Mouse (Mus musculus): ENCODE data around the gene Gm20671. TPM values are rescaled to one million over a fixed set of nuclear protein-coding genes. Genes with fewer than 3 reads are reported as not detected.
"Not testable (repeated sequence)": the region's sequence is repeated elsewhere in the genome, so short reads cannot be mapped to it uniquely, and the experiment has no call there.

Gene Gm20671
- polyA plus RNA-seq, 1 experiment from 2014 or later: not detected

DNA sequence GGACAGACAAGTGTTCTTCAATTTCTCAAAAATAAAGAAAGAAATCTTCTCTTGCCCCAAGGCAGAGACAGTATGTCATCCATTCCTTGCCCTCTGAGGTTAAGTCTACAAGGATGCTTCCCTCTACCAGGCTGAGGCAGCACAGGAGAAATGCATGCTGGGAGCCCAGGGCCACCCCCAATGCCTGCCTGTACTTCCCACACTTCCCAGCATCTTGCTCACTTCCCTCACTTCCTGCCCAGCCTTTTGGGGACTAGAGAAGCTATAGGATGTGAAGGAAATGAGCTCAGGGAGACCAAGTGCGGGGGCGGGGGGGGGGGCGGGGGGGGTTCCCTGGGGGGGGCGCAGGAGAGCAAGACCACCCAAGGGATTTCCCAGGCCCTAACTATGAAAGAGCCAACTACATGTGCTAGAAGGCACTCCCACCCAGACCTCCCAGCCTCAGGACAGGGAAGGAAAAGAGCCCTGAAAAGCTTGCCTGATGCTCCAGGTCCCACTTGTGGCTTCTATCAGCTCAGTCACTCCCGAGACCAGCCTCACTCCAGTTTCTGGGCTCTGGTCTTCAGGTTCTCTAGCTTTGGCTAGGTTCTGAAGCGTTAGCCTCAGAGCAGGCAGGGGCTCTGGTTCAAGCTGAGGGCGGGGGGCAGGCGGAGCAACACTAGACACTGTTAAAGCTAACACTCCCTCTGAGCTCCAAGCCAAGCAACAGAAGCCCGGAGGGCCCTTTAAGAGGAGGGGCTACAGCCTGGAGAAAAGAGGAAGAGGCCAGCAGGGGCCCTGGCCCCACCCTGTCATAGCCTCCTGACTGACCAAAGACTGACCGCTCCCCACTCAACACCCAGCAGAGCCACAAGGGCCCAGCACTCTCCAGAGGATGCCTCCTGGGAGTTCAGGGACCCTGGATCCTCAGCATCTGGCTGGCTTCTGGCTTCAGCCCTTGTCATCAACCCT, 80.9 kb downstream of the Gm20671 start:
- H3K9me3 ChIP-seq: no peaks in the 10 kb centered on the region
- no peak overlapping the region for H3K9ac ChIP-seq (replicated peaks)
- peaks cover 28% of the 10 kb centered on the region for H3K4me1 ChIP-seq (replicated peaks)
- H3K36me3 ChIP-seq: no peaks in the 10 kb centered on the region
- no peak overlapping the region for H3K27ac ChIP-seq
- ATAC-seq: 0 out of 2 replicates have a peak, but pooled peaks have one; percentile 7
- H3K4me3 ChIP-seq (replicated peaks): peak overlapping the region; percentile 8; the same call in 1 of the 2 replicates
- peak overlapping the region; percentile 30 for H3K4me2 ChIP-seq (replicated peaks)
- 6% methylated on average over 10 of the region's 10 CpGs for WGBS
- H3K27me3 ChIP-seq: no peaks in the 10 kb centered on the region

DNA sequence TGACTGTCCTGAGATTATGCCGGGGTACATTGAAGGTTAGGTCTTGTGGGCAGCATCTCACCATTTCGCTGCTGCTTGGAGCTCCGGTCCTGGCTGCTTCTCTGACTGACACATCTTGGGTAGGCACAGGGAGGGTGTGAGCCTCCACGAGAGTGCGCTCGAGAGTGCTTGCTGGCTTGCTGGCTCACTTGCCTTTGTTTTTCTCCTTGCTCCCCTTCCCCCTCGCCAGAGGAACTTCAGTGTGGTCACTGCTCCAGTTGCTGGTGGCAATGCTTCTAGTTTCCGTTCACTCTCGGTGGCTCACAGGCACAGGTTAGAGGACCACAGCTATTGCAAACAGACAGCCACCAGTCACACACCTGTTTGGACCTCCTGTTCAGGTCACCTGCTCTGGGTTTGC, 84.8 kb downstream of the Gm20671 start:
- Histone ChIP-seq H3K27me3 (no peaks in the 10 kb centered on the region), H3K9ac (replicated peaks) (peak overlapping the region; percentile 23; the same call in 1 of the 2 replicates), H3K4me3 (replicated peaks) (no peak overlapping the region), H3K36me3 (0 out of 2 replicates have a peak, but pooled peaks cover 5% of the 10 kb centered on the region), H3K4me1 (replicated peaks) (peaks cover 31% of the 10 kb centered on the region), H3K27ac (peak overlapping the region; percentile 80), H3K9me3 (no peaks in the 10 kb centered on the region), H3K4me2 (replicated peaks) (peak overlapping the region; percentile 26; the same call in 1 of the 2 replicates)
- ATAC-seq: peak; percentile 55
- 45% methylated on average over 9 of the region's 9 CpGs for WGBS

GRCm38 (mm10) chr5:32741377-32741776, 85.5 kb downstream of the Gm20671 start:
- H3K9ac ChIP-seq (replicated peaks); H3K9me3 ChIP-seq; H3K27me3 ChIP-seq; H3K4me2 ChIP-seq (replicated peaks); H3K4me3 ChIP-seq (replicated peaks): not testable (repeated sequence)
- Histone ChIP-seq H3K36me3 (0 out of 2 replicates have a peak, but pooled peaks cover 13% of the 10 kb centered on the region), H3K4me1 (replicated peaks) (peaks cover 27% of the 10 kb centered on the region), H3K27ac (peak overlapping the region; percentile 80)
- 62% methylated on average over 4 of the region's 4 CpGs for WGBS
- peak; percentile 41 for ATAC-seq

DNA sequence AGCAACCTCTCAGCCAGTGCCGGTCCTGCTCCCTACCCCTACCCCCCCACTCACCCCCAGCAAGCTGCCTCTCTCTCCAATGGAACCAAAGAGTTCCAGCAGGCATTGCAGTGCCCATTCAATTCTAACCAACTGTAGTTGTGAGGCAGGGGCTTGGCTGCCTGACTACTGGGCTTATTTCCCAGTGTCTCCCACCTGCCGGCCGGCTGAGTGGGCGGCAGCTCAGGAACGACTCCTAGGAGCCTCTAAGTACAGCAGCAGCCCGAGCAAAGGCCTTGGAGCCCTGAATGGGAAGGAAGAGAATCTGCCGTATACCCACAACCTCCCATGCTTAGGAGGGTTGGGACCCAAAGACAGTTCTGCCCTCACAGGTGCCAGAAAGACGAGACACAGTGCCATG, 86.1 kb downstream of the Gm20671 start:
- not testable (repeated sequence) for H3K9ac ChIP-seq (replicated peaks); H3K27me3 ChIP-seq; ATAC-seq; H3K9me3 ChIP-seq; H3K4me3 ChIP-seq (replicated peaks); H3K4me2 ChIP-seq (replicated peaks)
- 0 out of 2 replicates have a peak overlapping the region, but pooled peaks have one; percentile 80 for H3K27ac ChIP-seq
- WGBS: 89% methylated on average over 8 of the region's 8 CpGs
- H3K36me3 ChIP-seq: peaks cover 15% of the 10 kb centered on the region
- H3K4me1 ChIP-seq (replicated peaks): peaks cover 21% of the 10 kb centered on the region

GRCm38 (mm10) chr5:32740138-32740537, 86.8 kb downstream of the Gm20671 start:
- ATAC-seq: no peak
- 98% methylated on average over 3 of the region's 3 CpGs for WGBS
- Histone ChIP-seq H3K27ac (0 out of 2 replicates have a peak overlapping the region, but pooled peaks have one; percentile 80), H3K4me3 (replicated peaks) (no peak overlapping the region), H3K9me3 (no peaks in the 10 kb centered on the region), H3K4me1 (replicated peaks) (peaks cover 21% of the 10 kb centered on the region), H3K36me3 (peaks cover 22% of the 10 kb centered on the region), H3K27me3 (no peaks in the 10 kb centered on the region), H3K9ac (replicated peaks) (no peak overlapping the region), H3K4me2 (replicated peaks) (no peak overlapping the region)

- not testable (repeated sequence) for H3K4me3 ChIP-seq (replicated peaks); H3K27me3 ChIP-seq; H3K9me3 ChIP-seq; H3K9ac ChIP-seq (replicated peaks); H3K4me1 ChIP-seq (replicated peaks); H3K27ac ChIP-seq; H3K4me2 ChIP-seq (replicated peaks)
- peaks cover 37% of the 10 kb centered on the region for H3K36me3 ChIP-seq
- 94% methylated on average over 3 of the region's 3 CpGs for whole genome bisulfite sequencing
- 0 out of 2 replicates have a peak, but pooled peaks have one; percentile 31 for ATAC-seq
Observed at GRCm38 (mm10) chr5:32736770-32737169, 90.1 kb downstream of the Gm20671 start.

DNA sequence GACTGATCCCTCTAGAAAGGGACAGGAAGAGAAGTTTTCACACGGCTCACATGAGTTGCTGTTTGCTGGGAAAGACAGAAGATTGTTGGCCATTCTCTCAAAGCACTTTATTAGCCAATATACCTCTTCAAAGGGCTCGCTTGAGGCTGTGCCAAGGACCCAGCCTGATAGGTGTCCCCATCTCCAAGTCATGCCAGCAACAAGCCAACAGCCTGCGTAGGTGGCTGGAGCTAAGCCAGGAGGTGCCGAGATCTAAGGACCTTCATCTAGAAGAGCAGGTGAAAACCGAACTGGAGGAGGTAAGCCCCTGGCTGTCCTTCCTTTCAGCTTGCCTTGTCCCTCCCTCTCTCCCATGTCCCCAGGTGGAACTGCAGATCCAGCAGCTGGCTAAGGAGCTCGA, 91.1 kb downstream of the Gm20671 start:
- ATAC-seq: no peak

DNA sequence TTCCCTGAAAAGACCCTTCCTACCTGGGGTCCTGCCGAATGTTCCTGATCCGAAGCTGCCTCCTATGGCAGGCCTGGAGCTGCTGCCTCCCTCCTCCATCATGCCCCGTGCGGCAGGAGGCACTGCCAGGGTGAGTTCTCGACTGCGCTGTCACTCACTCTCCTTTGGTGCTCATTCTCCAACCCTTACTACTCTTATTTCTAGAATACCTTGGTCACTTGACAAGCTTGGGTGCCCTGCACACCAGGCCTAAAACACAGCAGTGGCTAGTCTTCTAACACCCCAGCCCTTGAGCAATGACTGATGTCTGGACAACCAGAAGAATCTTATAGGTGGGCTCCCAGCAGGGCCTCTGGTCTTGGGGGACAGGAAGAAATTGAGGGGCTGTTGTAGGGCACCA, 93.0 kb downstream of the Gm20671 start:
- H3K4me3 ChIP-seq (replicated peaks); H3K4me1 ChIP-seq (replicated peaks); H3K27me3 ChIP-seq; H3K9me3 ChIP-seq; H3K4me2 ChIP-seq (replicated peaks); H3K27ac ChIP-seq; H3K9ac ChIP-seq (replicated peaks): not testable (repeated sequence)
- peaks cover 37% of the 10 kb centered on the region for H3K36me3 ChIP-seq
- WGBS: 96% methylated on average over 6 of the region's 6 CpGs
- ATAC-seq: peak; percentile 56; the same call in 1 of the 2 replicates

More for the DNA sequence above, 91.1 kb downstream of the Gm20671 start:
- Histone ChIP-seq H3K4me3 (replicated peaks) (no peak overlapping the region), H3K27ac (no peak overlapping the region), H3K36me3 (peaks cover 37% of the 10 kb centered on the region), H3K4me2 (replicated peaks) (no peak overlapping the region), H3K4me1 (replicated peaks) (0 out of 2 replicates have a peak, but pooled peaks cover under 1% of the 10 kb centered on the region), H3K27me3 (no peaks in the 10 kb centered on the region), H3K9ac (replicated peaks) (no peak overlapping the region), H3K9me3 (no peaks in the 10 kb centered on the region)
- 93% methylated on average over 6 of the region's 6 CpGs for WGBS

DNA sequence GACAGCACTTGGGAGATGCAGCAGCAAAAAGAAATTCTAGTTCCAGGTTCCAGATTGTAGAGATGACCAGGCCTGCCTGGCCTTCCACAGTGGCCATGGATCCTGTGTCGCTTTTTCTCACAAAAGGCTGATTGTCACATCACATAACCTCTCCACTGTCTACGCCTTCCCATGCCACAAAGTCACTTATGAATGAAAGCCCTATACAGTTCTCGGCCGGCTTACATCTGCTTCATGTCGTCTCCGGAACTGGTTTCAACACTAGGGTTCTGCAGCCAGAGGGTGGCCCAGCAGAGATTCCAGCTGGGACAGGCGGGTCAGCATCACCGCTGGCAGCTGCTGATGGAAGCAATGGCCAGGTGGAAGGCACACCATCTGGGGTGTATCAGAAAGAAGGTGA, 98.1 kb downstream of the Gm20671 start:
- Histone ChIP-seq H3K9me3 (no peaks in the 10 kb centered on the region), H3K9ac (replicated peaks) (no peak overlapping the region), H3K27me3 (no peaks in the 10 kb centered on the region), H3K36me3 (peaks cover 7% of the 10 kb centered on the region), H3K4me3 (replicated peaks) (no peak overlapping the region), H3K4me2 (replicated peaks) (no peak overlapping the region), H3K27ac (no peak overlapping the region), H3K4me1 (replicated peaks) (no peaks in the 10 kb centered on the region)
- ATAC-seq: no peak
- 92% methylated on average over 8 of the region's 8 CpGs for WGBS

DNA sequence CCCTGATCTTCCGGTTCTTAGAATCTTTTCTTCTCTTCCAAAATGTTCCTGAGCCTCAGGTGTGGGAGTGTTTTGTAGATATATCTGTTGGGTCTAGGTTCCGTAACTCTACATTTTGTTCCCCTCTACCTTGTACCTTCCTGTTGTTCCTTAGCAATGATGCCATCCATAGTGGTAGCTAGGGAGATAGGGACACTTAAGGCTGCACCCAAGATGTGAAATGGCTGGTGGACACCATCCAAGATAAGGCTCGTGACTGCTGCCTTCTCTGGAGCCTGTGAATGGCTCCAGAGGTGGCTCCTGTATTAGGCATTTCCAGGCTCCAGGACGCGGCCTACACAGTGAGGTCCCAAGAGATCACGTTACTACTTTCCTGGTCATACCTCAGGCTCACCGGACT, 98.6 kb downstream of the Gm20671 start:
- Histone ChIP-seq H3K9me3 (no peaks in the 10 kb centered on the region), H3K4me3 (replicated peaks) (no peak overlapping the region), H3K27ac (no peak overlapping the region), H3K9ac (replicated peaks) (no peak overlapping the region), H3K36me3 (peaks cover 1% of the 10 kb centered on the region), H3K4me1 (replicated peaks) (no peaks in the 10 kb centered on the region), H3K4me2 (replicated peaks) (no peak overlapping the region), H3K27me3 (no peaks in the 10 kb centered on the region)
- no peak for ATAC-seq
- WGBS: 93% methylated on average over 7 of the region's 7 CpGs

- H3K36me3 ChIP-seq; H3K4me1 ChIP-seq (replicated peaks); ATAC-seq; H3K27me3 ChIP-seq; H3K4me3 ChIP-seq (replicated peaks); H3K9ac ChIP-seq (replicated peaks); H3K4me2 ChIP-seq (replicated peaks); H3K9me3 ChIP-seq; H3K27ac ChIP-seq: not testable (repeated sequence)
- 79% methylated on average over 3 of the region's 3 CpGs for WGBS
Observed at GRCm38 (mm10) chr5:32725397-32725796, 101.5 kb downstream of the Gm20671 start.

GRCm38 (mm10) chr5:32723981-32724380, 102.9 kb downstream of the Gm20671 start:
- Histone ChIP-seq H3K9me3 (no peaks in the 10 kb centered on the region), H3K4me1 (replicated peaks) (no peaks in the 10 kb centered on the region), H3K36me3 (no peaks in the 10 kb centered on the region), H3K27ac (no peak overlapping the region), H3K4me3 (replicated peaks) (no peak overlapping the region), H3K9ac (replicated peaks) (no peak overlapping the region), H3K27me3 (no peaks in the 10 kb centered on the region), H3K4me2 (replicated peaks) (no peak overlapping the region)
- no peak for ATAC-seq
- 89% methylated on average over 7 of the region's 7 CpGs for WGBS
